Mouse (Mus musculus) induced T-regulatory cell, adult 2 months (primary cell): Measurements from ENCODE around the gene Dusp2.

ENCODE experiments used
- DNase-seq: peaks from one replicate; pipeline ENCODE4 v3.0.0-alpha.2; 2012; ENCODE audit warnings: low read depth

Dusp2 gene

DNA sequence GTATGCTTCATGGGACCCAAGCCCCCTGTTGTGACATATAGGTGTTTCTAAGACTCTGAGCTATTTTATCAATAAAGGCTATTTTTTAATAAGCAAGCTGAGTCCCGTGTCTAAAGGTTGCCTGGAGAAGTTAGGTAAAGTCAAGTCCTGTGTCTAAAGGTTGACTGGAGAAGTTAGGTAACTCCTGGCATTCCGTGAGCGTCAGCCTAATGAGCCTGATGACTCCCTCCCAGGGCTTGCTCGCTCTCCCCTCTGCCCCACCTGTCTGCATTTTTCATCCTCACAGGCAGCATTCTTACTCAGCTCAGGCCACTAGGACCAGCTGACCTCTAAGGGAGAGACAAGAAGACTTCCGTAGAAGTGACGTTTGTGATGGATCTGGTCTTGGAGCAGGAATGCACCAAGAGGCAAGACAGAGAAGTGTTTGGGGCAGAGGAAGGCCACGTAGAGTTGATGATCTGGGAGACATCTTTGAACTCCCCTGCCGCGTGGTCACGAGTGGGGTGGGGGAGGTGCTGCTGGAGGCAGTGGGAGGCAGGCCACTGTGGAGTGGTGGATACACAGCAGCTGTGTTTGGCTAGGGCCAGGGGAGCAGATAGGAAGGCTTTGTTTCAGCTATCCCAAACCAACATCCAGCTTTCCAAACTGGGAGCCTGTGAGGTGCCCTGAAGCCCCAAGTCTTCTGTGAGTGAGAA, 31.3 kb downstream of the Dusp2 start:
- no peak for DNase-seq

DNA sequence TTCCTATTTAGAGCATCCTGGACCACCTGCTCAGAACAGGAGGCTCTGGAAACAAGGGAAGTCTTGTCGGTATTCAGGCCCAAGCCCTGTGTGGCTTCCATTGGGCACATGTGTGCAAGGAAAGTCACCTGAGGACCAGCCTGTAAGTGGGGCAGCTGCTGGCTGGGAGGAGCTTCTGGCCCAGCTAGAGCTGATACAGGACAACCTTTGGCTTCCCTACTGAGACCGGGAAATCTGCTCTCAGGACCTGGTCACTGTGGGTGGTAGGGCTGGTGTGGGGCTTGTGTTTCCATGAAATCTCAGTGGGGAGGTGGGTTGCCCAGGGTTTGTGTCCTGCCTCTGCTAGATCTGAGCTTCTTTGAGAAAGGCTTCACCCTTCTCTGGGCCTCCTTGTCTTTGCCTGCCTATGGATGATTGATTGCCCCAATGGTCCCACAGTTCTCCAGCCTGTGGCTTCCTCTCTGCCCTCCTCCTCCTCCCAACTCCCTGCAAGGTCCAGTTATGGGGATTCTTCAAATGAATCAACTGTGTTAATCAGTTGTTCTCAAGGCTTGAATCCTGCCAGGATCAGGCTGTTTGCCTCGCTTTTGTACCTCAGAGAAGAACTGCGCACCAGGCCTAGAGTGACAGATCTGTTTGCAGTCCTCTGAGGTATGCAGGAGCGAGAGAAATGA, 33.9 kb downstream of the Dusp2 start:
- DNase-seq, result no peak

DNA sequence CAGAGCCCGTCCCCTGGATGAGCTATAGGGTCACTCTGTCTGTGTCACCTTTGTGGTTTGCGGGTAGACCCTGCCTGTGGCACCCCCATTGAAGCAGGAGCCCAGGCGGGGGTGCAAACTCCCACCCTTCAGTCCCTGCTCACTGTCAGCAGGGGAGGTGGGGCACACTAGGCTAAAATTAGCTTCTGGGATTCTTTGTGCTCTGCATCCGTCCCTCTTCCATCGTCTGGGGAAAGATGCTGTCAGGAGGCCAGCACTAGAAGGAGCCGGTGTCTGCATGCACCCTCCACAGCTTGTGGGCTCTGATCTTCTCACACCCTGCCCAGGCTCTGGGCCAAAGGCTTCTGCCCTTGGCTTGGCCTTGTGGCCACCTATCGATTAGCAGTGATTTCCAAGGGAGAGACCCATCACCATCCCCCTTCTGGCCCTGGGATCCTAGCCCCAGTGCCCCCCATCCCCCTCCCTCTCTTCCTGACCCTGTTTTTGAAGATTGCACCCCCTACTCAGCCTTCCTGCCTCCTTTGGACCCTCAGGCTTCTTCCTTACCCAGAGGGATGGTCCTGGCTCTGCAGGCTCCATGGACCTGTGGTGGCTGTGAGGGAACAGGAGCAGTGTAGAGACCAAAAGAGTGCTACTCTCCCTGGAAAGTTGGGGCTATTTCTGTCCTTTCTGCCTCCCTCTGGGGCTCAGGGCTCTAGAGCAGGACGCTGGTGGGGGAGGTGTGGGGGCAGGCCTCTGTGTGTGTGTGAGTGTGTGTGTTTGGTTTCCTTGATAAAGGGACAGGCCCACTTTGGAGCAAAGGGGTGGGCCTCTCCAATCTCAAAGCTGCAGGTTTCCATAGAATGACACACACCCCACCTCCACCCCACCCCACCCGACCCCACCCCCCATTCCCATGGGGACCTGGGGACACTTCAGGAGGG, 34.9 kb downstream of the Dusp2 start:
- DNase-seq, result no peak

DNA sequence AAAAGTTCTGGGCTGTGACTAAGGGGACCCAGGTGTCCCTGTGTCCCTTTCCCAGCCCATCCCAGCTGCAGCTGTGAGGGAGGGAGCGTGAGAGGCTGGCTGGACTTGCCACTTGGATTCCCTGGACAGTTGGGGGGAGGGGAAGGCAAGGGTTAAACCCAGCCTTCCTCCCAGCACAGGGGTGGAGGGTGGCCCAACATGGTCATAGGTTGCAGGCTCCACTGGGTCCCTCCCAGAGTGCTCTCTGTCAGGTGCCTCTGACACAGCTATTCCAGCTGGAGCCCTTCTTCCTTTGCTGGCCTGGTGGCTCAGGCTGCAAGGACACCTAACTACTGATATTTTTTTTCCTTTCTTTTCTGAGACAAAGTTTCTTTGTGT, 35.5 kb downstream of the Dusp2 start:
- DNase-seq, result no peak

DNA sequence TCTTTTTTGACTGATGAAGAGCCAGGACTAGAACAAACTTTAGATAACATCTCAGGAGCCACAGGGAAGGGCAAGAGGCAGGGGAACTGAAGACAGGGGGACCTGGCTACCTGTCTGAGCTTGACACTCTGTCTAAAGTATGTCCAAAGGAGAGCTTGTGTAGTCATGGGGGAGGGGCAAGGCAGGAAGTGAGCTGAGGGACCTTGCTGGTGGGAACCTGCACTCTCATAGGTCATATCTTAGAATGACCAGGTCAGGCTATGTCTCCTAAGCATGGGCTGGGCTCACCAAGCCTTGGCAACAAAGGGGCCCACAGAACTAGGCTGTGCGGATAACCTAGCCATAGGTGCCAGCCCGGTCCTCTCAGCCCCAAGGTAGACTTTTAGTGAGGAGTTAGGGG, 36.1 kb downstream of the Dusp2 start:
- no peak for DNase-seq

DNA sequence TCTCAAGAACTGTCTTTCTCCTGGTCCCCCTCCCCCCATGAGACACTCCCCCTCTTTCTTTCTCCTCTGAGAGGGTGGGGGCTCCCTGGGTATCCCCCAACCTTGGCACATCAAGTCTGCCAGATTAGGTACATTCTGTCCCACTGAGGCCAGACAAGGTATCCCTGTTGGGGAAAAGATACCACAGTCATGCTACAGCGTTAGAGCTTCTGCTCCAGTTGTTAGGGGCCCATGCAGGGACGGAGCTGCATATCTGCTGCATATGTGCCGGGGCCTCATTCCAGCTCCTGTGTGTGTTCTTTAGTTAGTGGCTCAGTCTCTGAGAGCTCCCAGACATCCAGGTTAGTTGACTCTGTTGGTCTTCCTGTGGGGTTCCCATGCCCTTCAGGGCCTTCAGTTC, 38.2 kb downstream of the Dusp2 start:
- DNase-seq, result no peak

DNA sequence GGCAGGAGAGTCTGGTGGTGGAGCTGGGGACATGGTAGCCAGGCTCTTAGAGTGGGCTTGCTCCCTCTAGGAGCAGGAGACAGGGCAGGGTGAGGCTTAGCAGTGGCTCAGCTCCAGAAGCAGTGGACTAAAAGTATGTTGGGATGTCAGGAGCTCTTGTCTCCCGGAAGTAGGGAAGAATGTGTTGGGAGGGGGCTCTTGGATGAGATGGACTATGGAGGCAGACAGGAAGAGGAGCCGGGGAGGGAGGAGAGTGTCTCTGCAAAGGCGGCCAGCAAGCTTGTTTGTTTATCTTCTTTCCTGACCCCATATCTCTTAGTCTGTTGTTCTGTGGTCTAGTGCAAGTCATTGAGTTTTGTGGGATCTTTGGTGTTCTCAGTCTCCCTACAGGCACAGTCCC, 39.1 kb downstream of the Dusp2 start:
- no peak for DNase-seq

DNA sequence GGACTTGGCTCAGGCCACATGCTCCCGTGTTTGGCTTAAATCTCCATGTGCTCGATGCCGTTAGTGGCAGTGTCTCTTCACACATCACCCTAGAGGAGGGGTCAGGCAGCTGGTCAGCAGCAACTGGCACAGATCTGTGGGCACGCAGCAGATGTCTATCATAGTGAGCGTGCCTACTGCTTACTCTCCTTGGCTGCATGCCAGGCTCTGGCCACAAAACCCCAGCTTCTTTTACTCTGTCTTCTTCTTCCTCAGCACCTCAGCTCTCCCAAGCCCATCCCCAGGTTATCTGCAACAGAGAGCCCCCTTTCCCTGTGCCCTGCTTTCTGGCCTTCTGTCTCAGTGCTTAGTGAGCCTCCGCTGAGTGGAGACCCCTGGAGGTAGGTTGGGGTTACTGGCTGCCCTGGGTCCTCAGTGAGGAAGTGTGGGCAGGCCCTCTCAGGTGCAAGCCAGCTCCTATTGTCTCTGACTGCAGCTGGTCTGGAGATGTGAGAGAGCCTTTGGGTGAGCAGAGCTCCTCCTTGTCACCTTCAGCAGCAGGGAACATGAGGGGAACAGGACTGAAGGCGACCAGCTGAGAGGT, 39.9 kb downstream of the Dusp2 start:
- peak; percentile 35 for DNase-seq

DNA sequence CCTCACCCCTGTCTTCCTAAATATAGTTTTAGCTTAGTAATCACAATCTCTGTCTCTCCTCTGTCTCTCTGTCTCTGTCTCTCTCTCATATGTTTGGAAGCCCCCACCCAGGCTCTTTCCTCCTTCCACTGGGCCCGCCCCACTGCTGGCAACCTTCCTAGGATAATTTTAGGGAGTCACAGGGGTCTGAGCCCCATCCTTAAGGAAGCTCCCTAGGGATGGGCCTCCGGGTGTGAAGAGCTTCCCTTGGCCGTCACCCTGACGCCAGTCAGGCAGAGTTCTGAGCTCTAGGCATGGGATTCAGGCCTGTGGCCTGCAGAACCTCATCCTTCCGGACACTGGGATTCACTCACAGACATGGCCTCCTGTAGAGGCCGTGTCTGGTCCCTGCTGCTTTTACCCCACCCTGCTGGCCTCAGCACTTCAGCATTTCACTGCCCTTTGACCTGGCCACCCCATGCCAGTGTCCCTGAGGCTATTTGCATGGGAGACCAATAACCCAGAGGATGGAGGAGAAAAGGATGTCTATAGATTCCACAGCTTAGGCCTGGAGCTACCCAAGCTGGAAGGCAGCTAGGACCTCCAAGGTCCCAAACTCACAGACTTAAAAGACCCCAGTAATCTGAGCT, 40.6 kb downstream of the Dusp2 start:
- no peak for DNase-seq

DNA sequence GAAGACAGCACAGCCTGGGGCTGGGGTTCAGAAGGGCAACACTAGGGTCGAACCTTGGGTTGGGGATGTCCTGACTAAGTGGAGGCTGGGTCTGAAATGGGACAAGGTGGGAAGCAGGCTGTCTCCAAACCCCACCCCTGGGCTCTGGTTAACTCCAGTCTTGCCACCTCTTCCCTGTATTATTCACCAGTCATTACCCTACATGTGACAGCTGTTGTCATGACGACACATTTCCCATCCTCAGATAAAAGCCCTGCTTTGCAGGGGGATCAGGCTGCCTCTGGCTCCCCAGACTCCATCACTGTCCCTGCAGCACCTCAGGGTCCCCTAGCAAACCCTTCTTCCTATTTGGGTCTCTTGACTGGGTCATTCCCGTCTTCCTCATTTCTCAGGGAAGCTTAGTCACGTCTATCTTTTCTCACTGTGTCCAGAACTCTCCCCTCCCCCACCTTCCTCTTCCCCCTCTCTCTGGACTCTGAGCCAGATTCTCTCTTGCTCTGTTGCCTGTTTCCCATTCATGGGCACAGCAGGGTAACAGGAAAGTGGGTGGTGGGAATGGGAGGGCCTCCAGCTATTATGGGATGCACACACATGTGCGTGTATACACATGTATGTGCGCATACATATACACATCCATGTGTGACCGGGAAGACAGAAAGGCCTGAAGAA, 42.1 kb downstream of the Dusp2 start:
- no peak for DNase-seq

DNA sequence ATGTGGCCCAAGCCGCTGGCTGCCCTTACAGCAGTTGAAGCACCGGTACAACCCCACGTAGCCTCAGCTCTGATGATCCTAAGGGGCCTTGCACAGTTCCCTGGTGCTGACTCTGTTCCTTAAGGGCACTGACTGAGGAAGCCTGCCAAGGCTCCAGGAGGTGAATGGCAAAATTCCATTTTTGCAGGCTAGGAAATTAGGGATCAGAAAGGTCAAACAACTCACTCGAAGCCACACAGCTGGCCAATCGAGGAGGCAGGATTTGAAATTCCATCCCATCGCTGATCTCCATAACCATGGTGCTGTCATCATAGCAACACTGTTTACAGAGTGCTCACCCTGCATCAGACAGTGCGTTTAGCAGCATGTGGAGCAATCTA, 42.6 kb downstream of the Dusp2 start:
- no peak for DNase-seq

DNA sequence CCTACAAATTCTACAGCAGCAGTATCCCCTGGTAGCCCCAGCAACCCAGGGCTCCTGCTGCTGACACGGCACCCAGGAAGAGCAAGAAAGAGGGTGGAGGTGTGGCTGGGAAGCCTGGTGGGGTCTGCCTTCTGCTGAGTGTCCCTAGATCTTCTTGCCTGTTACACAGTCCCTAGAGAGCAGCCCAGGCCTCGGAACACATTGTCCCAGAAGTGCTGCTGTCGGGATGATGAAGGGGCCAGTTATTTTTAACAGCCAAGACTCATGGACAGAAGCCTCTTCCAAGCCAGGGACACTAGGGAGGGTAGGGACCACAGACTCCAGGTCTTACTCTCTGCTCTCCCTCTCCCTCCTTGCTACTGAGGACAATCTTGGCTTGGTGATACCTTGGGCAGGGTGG, 43.3 kb downstream of the Dusp2 start:
- no peak for DNase-seq

DNA sequence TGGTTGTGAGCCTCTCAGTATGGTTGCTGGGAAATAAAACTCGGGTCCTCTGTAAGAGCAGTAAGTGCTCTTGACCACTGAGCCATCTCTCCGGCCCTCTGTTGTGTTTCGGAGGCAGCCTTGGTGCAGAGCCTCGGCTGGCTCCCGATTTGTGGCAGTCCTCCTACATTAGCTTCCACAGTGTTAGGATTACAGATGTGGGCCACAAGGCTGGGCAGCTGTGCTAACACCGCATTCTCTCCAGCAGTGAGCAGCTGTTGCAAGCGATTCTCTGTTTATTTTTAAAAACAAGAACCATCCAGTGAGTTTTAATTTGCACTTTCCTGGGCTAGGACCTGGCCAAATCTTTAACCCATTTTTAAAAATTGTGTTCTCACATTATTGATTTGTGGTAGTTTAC, 47.9 kb downstream of the Dusp2 start:
- DNase-seq, result no peak

DNA sequence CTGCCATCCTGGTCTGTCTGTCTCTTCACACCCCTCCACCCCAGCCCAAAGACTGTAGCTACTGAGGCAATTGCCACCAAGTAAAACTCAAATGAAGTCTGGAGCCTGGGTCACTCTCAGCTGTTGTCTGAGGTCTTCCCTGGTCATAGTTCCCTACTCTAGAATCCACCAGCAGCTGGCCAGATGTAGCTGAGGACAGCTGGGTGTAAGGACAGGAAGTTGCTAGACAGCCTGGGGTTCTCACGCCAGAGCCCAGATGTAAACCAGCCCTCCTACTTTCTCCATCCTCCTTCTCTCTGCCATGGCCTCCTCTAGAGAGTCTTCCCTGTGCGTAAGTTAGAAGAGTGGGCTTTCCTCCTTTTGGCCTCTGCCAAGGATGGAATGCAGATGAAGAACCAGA, 51.6 kb downstream of the Dusp2 start:
- no peak for DNase-seq
